Mouse (Mus musculus) CH12.LX (cell line): ENCODE results near the gene Tbx6. TPM values are rescaled to one million over a fixed set of nuclear protein-coding genes. Genes with fewer than 3 reads are reported as not detected.

ENCODE experiments used
- DNase-seq: peaks from one replicate; pipeline ENCODE4 v3.0.0-alpha.2; 2013; ENCODE audit errors: extremely low read depth
- H3K27ac ChIP-seq: 2 replicates; pipeline ENCODE4 v1.5.1; 2012; ENCODE audit warnings: low read depth, mild to moderate bottlenecking, control low read depth, moderate library complexity; ENCODE audit not compliant: insufficient read depth
- H3K27me3 ChIP-seq: replicated peaks from 2 replicates; pipeline ENCODE3; 2012; ENCODE audit warnings: inconsistent platforms
- H3K36me3 ChIP-seq, 2 experiments: replicated peaks in 1 of 2; 2 replicates each; pipeline versions ENCODE3 to v1.6.1; 2012; ENCODE audit warnings: inconsistent platforms in 1 of 2, low read length in 1 of 2, mild to moderate bottlenecking in 1 of 2, mixed read lengths in 1 of 2, moderate library complexity in 1 of 2; ENCODE audit not compliant: control insufficient read depth in 1 of 2, insufficient read depth in 1 of 2
- H3K4me1 ChIP-seq, 2 experiments: 2 replicates each; pipeline ENCODE4 v1.6.1; 2012; ENCODE audit warnings: inconsistent platforms in 1 of 2, moderate library complexity in 1 of 2; ENCODE audit not compliant: insufficient read depth in 2 of 2, control insufficient read depth in 1 of 2
- H3K4me2 ChIP-seq: 2 replicates; pipeline ENCODE4 v1.6.1; 2012; ENCODE audit warnings: low read depth, mild to moderate bottlenecking, control low read depth; ENCODE audit not compliant: poor library complexity, insufficient read depth, severe bottlenecking
- H3K4me3 ChIP-seq, 3 experiments: fragments of 150-350 bp in 1 of 3; sonication (generic) in 1 of 3; replicated peaks in 1 of 3; 2 replicates each; pipeline versions ENCODE3 to v1.5.1; 2011 to 2012; ENCODE audit warnings: low read depth in 2 of 3, low read length in 2 of 3, mild to moderate bottlenecking in 2 of 3, moderate library complexity in 2 of 3, control low read depth in 1 of 3, improper control_type of control experiment in 1 of 3, inconsistent platforms in 1 of 3, mixed read lengths in 1 of 3; ENCODE audit not compliant: poor library complexity in 1 of 3
- H3K79me2 ChIP-seq: replicated peaks from 2 replicates; pipeline ENCODE4 v1.6.1; 2012; ENCODE audit warnings: mild to moderate bottlenecking, moderate library complexity; ENCODE audit not compliant: control insufficient read depth, poor library complexity, insufficient read depth, severe bottlenecking; ENCODE audit errors: extremely low read depth
- H3K9ac ChIP-seq: 2 replicates; pipeline ENCODE4 v1.6.1; 2012; ENCODE audit warnings: low read depth, mild to moderate bottlenecking, control low read depth, moderate library complexity; ENCODE audit not compliant: insufficient read depth
- H3K9me3 ChIP-seq: replicated peaks from 2 replicates; pipeline ENCODE3; 2012; ENCODE audit warnings: low read length, inconsistent platforms, mixed read lengths
- CTCF ChIP-seq, 2 experiments: IDR thresholded peaks in 1 of 2; conservative IDR thresholded peaks in 1 of 2; 2 replicates each; pipeline ENCODE4 v1.5.1; 2011 to 2012; ENCODE audit warnings: low read depth in 2 of 2, low read length in 2 of 2, improper control_type of control experiment in 1 of 2, inconsistent platforms in 1 of 2, mild to moderate bottlenecking in 1 of 2, moderate library complexity in 1 of 2
- EP300 ChIP-seq: IDR thresholded peaks from 2 replicates; pipeline ENCODE4 v1.6.1; 2011; ENCODE audit warnings: low read length, improper control_type of control experiment
- GABPA ChIP-seq: IDR thresholded peaks from 2 replicates; pipeline ENCODE4 v1.6.1; 2012; ENCODE audit warnings: low read depth, low read length, improper control_type of control experiment, inconsistent platforms; ENCODE audit not compliant: insufficient replicate concordance
- HCFC1 ChIP-seq: IDR thresholded peaks from 2 replicates; pipeline ENCODE4 v1.6.1; 2012; ENCODE audit warnings: low read depth, mild to moderate bottlenecking, inconsistent platforms, low read length, improper control_type of control experiment
- IRF4 ChIP-seq: IDR thresholded peaks from 2 replicates; pipeline ENCODE4 v1.6.1; 2014; ENCODE audit warnings: low read depth, mild to moderate bottlenecking, inconsistent platforms, low read length, improper control_type of control experiment
- JUND ChIP-seq: conservative IDR thresholded peaks from 2 replicates; pipeline ENCODE4 v1.6.1; 2011; ENCODE audit warnings: low read depth, low read length, improper control_type of control experiment
- KAT2A ChIP-seq: IDR thresholded peaks from 2 replicates; pipeline ENCODE4 v1.6.1; 2012; ENCODE audit warnings: low read length, improper control_type of control experiment, inconsistent platforms; ENCODE audit not compliant: insufficient replicate concordance
- MAX ChIP-seq: IDR thresholded peaks from 2 replicates; pipeline ENCODE4 v1.6.1; 2011; ENCODE audit warnings: low read length, improper control_type of control experiment
- PAX5 ChIP-seq: IDR thresholded peaks from 2 replicates; pipeline ENCODE4 v1.6.1; 2012; ENCODE audit warnings: low read length, inconsistent platforms, mixed read lengths
- POLR2A ChIP-seq: IDR thresholded peaks from 2 replicates; pipeline ENCODE4 v1.6.1; 2011; ENCODE audit warnings: low read depth, mild to moderate bottlenecking, improper control_type of control experiment, low read length
- RCOR1 ChIP-seq: conservative IDR thresholded peaks from 2 replicates; pipeline ENCODE4 v1.6.1; 2012; ENCODE audit warnings: low read depth, mild to moderate bottlenecking, inconsistent platforms, low read length, improper control_type of control experiment
- SIN3A ChIP-seq: IDR thresholded peaks from 2 replicates; pipeline ENCODE4 v1.6.1; 2012; ENCODE audit warnings: low read length, improper control_type of control experiment, inconsistent platforms
- UBTF ChIP-seq: IDR thresholded peaks from 2 replicates; pipeline ENCODE4 v1.6.1; 2012; ENCODE audit warnings: low read depth, mild to moderate bottlenecking, inconsistent platforms, low read length, improper control_type of control experiment, moderate library complexity
- USF1 ChIP-seq: IDR thresholded peaks from 2 replicates; pipeline ENCODE4 v1.6.1; 2014; ENCODE audit warnings: low read depth, mild to moderate bottlenecking, inconsistent platforms, low read length, improper control_type of control experiment
- USF2 ChIP-seq: conservative IDR thresholded peaks from 2 replicates; pipeline ENCODE4 v1.6.1; 2011; ENCODE audit warnings: low read depth, low read length, improper control_type of control experiment
- ZKSCAN1 ChIP-seq: IDR thresholded peaks from 2 replicates; pipeline ENCODE4 v1.6.1; 2012; ENCODE audit warnings: low read depth, inconsistent platforms, low read length, improper control_type of control experiment, borderline replicate concordance
- dilution Hi-C: fragments of 300-500 bp; cut with MboI; formaldehyde crosslinking; loops from 2 replicates; pipeline ENCODE4 v1.14.3; 2020; ENCODE audit warnings: low sequenced_read_pairs; ENCODE audit not compliant: extremely low pct_unique_long_range_greater_than_20kb, extremely low pct_ligation_motif_present
- in situ Hi-C: fragments of 300-500 bp; cut with MboI; formaldehyde crosslinking; loops from 3 replicates; pipeline ENCODE4 v1.14.3; 2019; ENCODE audit warnings: low sequenced_read_pairs, low pct_ligation_motif_present, low pct_unique_long_range_greater_than_20kb, mixed read lengths
- polyA plus RNA-seq: library from polyadenylated mRNA; unstranded; fragments of >175 nt; gene quantifications from 2 replicates; pipeline ENCODE4 v1.2.1, GENCODE M21; 2012; ENCODE audit warnings: low read depth; ENCODE audit not compliant: insufficient read length
- total RNA-seq, 2 experiments: library from RNA; depleted of rRNA; stranded (reverse); fragments of 300-350 nt in 1 of 2; fragments of >200 nt in 1 of 2; gene quantifications; 2 replicates each; pipeline ENCODE4 v1.2.3; 2012 to 2014

Tbx6 gene
- total and polyA plus RNA-seq, 3 experiments = 12.8 to 31.5 (median 15.8) TPM

GRCm38 (mm10) chr7:126760956-126761355 is 20.3 kb upstream of the Tbx6 start:
- no peak overlapping the region for H3K27ac ChIP-seq
- TF ChIP-seq EP300 = no peak
- no peak for TF ChIP-seq IRF4
- TF ChIP-seq PAX5 = no peak
- no peak for TF ChIP-seq UBTF
- TF ChIP-seq JUND = no peak
- TF ChIP-seq HCFC1 = no peak
- TF ChIP-seq GABPA = no peak
- no peak for TF ChIP-seq USF2
- H3K27me3 ChIP-seq = no peaks in the 10 kb centered on the region
- no peak overlapping the region for H3K4me3 ChIP-seq
- dilution Hi-C loops (no loop called here), in situ Hi-C loops (no loop called here)
- no peaks in the 10 kb centered on the region for H3K9me3 ChIP-seq
- H3K36me3 ChIP-seq = peaks cover 22 to 41% of the 10 kb centered on the region in 2 experiments
- no peak overlapping the region for H3K4me2 ChIP-seq
- H3K9ac ChIP-seq = no peak overlapping the region
- no peaks in the 10 kb centered on the region for H3K79me2 ChIP-seq
- H3K4me1 ChIP-seq = peaks cover 8 to 44% of the 10 kb centered on the region in 2 experiments
- no peak for DNase-seq

DNA sequence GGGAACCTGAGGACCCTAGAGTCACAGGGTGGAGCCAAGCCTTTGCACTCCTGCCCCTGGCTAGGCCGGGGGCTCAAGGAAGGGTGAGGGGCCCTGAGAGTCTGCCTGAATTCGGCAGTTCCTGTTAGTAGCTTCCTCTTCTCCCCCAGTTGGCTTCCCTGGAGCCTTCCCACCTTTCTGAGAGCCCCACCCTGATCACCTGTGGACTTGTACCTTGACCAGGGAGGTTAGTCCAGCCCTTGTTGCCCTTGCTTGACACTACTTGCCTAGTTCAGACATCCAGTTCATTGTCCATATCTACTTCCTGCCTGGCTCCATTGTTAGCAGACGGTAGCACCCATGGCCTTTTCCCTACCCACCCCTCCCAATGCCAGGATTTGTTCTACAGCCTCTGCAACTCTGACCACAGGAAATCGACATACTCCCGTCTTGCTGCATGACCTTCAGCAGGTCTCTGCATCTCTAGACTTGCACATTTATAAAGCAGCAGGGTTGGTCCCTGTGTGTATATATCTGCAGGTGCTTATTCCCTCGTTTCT is 19.7 kb upstream of the Tbx6 start:
- TF ChIP-seq POLR2A = no peak
- no peak for TF ChIP-seq MAX
- no peak for TF ChIP-seq USF1
- no peak for TF ChIP-seq RCOR1
- no peak for TF ChIP-seq SIN3A
- TF ChIP-seq EP300 = no peak
- TF ChIP-seq CTCF (conservative IDR thresholded peaks at IDR 0.05 in 1 of 2, IDR thresholded peaks at IDR 0.05 in 1 of 2; ENCODE audit: low read depth in 2 of 2, low read length in 2 of 2) = no peak
- no peak for TF ChIP-seq KAT2A
- no peak for TF ChIP-seq ZKSCAN1
- no peak for TF ChIP-seq JUND
- TF ChIP-seq, all 38 proteins: peak for 0

More for the DNA sequence above, 19.7 kb upstream of the Tbx6 start:
- no peak overlapping the region for H3K9ac ChIP-seq
- dilution Hi-C loops (no loop called here), in situ Hi-C loops (no loop called here)
- H3K4me1 ChIP-seq = peaks cover 8 to 44% of the 10 kb centered on the region in 2 experiments
- H3K9me3 ChIP-seq = no peaks in the 10 kb centered on the region
- H3K4me2 ChIP-seq = no peak overlapping the region
- no peaks in the 10 kb centered on the region for H3K79me2 ChIP-seq
- peaks cover 27 to 48% of the 10 kb centered on the region in 2 experiments for H3K36me3 ChIP-seq
- H3K27me3 ChIP-seq = no peaks in the 10 kb centered on the region
- H3K27ac ChIP-seq = no peak overlapping the region
- no peak for DNase-seq
- H3K4me3 ChIP-seq = no peak overlapping the region
